Mouse (Mus musculus): Measurements from ENCODE around the gene Gng8. TPM values are rescaled to one million over a fixed set of nuclear protein-coding genes. Genes with fewer than 3 reads are reported as not detected.

Gene Gng8
- total and polyA plus RNA-seq, 3 experiments, result not detected

DNA sequence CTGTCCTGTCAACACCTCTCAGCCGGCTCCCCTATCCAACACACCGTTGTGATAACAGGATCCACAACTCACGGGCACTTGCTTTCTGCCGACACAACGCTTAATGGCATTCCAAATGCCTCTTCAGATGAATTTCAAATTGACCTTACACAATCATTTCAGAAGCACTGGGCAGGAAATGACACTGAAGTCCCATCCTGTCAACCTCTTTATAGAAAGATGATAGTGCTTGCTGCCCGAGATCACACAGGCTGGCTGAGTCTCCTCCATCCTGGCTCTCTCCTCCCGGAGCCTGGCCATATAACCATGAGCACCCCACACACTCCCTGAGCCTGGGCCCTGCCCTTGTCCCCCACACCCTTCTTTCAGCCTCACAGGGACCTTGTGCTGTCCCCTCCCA is 16.3 kb downstream of the Gng8 start:
- TF ChIP-seq TAL1 (conservative IDR thresholded peaks at IDR 0.05; ENCODE audit: low read depth, low read length), result no peak
- no peak for TF ChIP-seq CTCF (IDR thresholded peaks at IDR 0.05; ENCODE audit: low read depth, low read length)
- no peak for TF ChIP-seq GATA1 (IDR thresholded peaks at IDR 0.05; ENCODE audit: borderline replicate concordance, low read length)
- no peak for TF ChIP-seq POLR2AphosphoS5 (IDR thresholded peaks at IDR 0.05; ENCODE audit: insufficient replicate concordance, low read depth, low read length)
- TF ChIP-seq GATA2 (IDR thresholded peaks at IDR 0.05; ENCODE audit: borderline replicate concordance, low read depth, low read length), result no peak
- H3K27me3 ChIP-seq (ENCODE audit: insufficient read depth, low read length), result peaks cover 45% of the 10 kb centered on the region
- H3K4me1 ChIP-seq (ENCODE audit: insufficient read depth, low read depth, low read length), result peaks cover 46% of the 10 kb centered on the region
- H3K4me3 ChIP-seq (ENCODE audit: low read depth, low read length), result no peak overlapping the region
- H3K36me3 ChIP-seq (replicated peaks), result peaks cover under 1% of the 10 kb centered on the region
- ATAC-seq (ENCODE audit: extremely low read depth, insufficient number of reproducible peaks, low FRiP score, poor library complexity, severe bottlenecking) (no peak), DNase-seq (ENCODE audit: low spot score) (no peak)
- no peaks in the 10 kb centered on the region for H3K9me3 ChIP-seq (replicated peaks)

DNA sequence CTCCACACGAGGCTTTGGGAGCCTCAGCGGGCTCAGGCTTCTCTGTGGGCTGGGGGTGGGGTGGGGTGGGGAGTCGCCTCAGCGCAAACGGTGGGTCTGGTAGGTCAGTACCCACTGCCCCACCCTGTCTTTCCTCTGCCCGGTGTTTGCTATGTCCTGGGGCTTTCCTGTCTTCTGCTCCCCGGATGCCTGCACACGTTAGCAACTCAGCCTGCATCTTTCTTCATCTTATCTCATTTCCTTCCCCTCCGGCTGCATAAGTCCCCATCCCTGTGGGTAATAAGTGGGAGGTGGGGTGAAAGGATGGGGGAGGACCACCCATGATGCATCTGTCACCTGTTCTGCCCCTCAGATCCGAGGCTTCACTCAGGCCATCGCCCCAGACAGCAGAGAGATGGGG is 16.8 kb downstream of the Gng8 start:
- peaks cover 45% of the 10 kb centered on the region for H3K27me3 ChIP-seq (ENCODE audit: insufficient read depth, low read length)
- peaks cover 6% of the 10 kb centered on the region for H3K36me3 ChIP-seq (replicated peaks)
- no peaks in the 10 kb centered on the region for H3K9me3 ChIP-seq (replicated peaks)
- DNase-seq (ENCODE audit: low spot score), result no peak
- TF ChIP-seq POLR2AphosphoS5 (IDR thresholded peaks at IDR 0.05; ENCODE audit: insufficient replicate concordance, low read depth, low read length), result no peak
- TF ChIP-seq GATA2 (IDR thresholded peaks at IDR 0.05; ENCODE audit: borderline replicate concordance, low read depth, low read length), result no peak
- TF ChIP-seq TAL1 (conservative IDR thresholded peaks at IDR 0.05; ENCODE audit: low read depth, low read length), result no peak
- no peak for TF ChIP-seq CTCF (IDR thresholded peaks at IDR 0.05; ENCODE audit: low read depth, low read length)
- TF ChIP-seq GATA1 (IDR thresholded peaks at IDR 0.05; ENCODE audit: borderline replicate concordance, low read length), result no peak
- no peak overlapping the region for H3K4me3 ChIP-seq (ENCODE audit: low read depth, low read length)
- peaks cover 42% of the 10 kb centered on the region for H3K4me1 ChIP-seq (ENCODE audit: insufficient read depth, low read depth, low read length)
- ATAC-seq (ENCODE audit: extremely low read depth, insufficient number of reproducible peaks, low FRiP score, poor library complexity, severe bottlenecking), result no peak

DNA sequence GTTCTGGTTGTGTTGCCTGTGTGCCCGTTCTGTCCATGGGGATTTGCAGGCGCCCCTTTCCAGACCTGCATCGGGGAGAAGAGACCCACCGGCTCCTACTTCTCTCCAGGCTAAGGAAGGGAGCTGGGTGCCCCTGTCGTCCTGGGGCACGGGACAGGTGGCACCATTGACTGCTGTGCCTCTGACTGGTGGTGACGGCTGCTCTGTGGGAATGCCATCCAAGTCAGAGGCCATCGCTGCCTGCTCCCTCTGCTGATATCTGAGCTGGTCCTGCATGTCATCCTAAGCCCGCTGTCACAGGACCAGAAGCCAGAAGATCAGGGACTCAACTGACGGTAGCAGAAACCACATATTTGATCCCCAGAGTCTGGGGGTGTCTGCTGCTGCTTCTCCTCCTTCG is 17.3 kb downstream of the Gng8 start:
- Histone ChIP-seq H3K27me3 (ENCODE audit: insufficient read depth, low read length) (peaks cover 45% of the 10 kb centered on the region), H3K9me3 (replicated peaks) (no peaks in the 10 kb centered on the region), H3K4me3 (ENCODE audit: low read depth, low read length) (no peak overlapping the region), H3K4me1 (ENCODE audit: insufficient read depth, low read depth, low read length) (peaks cover 41% of the 10 kb centered on the region), H3K36me3 (replicated peaks) (peaks cover 11% of the 10 kb centered on the region)
- DNase-seq (ENCODE audit: low spot score) (no peak), ATAC-seq (ENCODE audit: extremely low read depth, insufficient number of reproducible peaks, low FRiP score, poor library complexity, severe bottlenecking) (no peak)
- TF ChIP-seq TAL1 (conservative IDR thresholded peaks at IDR 0.05; ENCODE audit: low read depth, low read length), result no peak

DNA sequence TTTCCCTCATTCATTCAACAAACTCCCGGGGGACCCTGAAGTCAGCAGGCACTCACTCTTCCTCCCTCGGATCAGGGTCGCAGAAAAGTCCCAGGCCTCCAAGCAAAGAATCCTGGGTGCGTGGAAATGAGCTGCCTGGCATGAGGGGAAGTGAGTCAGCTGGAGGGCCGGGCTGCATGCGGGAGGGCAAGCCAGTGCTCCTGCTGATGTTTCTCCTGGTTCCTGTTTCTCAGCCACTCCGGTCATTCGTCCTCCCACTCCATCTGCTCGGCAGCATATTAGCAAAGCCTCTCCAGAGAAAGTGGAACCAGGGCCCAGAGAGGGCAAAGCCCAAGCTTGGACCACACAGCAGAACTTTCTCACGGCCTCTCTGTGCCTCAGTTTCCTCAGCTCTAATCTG is 18.3 kb downstream of the Gng8 start:
- H3K9me3 ChIP-seq (replicated peaks), result no peaks in the 10 kb centered on the region
- DNase-seq (ENCODE audit: low spot score) (no peak), ATAC-seq (ENCODE audit: extremely low read depth, insufficient number of reproducible peaks, low FRiP score, poor library complexity, severe bottlenecking) (no peak)
- H3K4me1 ChIP-seq (ENCODE audit: insufficient read depth, low read depth, low read length), result peaks cover 42% of the 10 kb centered on the region
- peaks cover 45% of the 10 kb centered on the region for H3K27me3 ChIP-seq (ENCODE audit: insufficient read depth, low read length)
- TF ChIP-seq GATA1 (IDR thresholded peaks at IDR 0.05; ENCODE audit: borderline replicate concordance, low read length) (no peak), CTCF (IDR thresholded peaks at IDR 0.05; ENCODE audit: low read depth, low read length) (no peak), POLR2AphosphoS5 (IDR thresholded peaks at IDR 0.05; ENCODE audit: insufficient replicate concordance, low read depth, low read length) (no peak), GATA2 (IDR thresholded peaks at IDR 0.05; ENCODE audit: borderline replicate concordance, low read depth, low read length) (no peak), TAL1 (conservative IDR thresholded peaks at IDR 0.05; ENCODE audit: low read depth, low read length) (no peak)
- H3K36me3 ChIP-seq (replicated peaks), result peaks cover 21% of the 10 kb centered on the region
- no peak overlapping the region for H3K4me3 ChIP-seq (ENCODE audit: low read depth, low read length)

DNA sequence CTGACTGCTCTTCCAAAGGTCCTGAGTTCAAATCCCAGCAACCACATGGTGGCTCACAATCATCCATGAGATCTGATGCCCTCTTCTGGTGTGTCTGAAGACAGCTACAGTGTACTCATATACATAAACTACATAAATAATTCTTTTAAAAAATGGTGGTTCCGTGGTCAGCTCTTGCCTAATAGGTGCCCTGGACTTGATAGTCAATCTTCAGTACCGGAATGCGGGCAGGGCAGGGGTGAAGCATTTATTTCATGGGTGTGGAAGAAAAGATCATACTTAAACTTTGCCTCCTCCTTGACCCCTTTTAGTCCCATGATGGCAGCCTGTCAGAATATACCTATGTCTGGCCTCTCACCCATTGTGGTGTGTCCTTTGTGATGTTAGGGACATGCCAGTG is 20.3 kb downstream of the Gng8 start:
- Histone ChIP-seq H3K4me1 (ENCODE audit: insufficient read depth, low read depth, low read length) (peaks cover 35% of the 10 kb centered on the region), H3K9me3 (replicated peaks) (no peaks in the 10 kb centered on the region), H3K27me3 (ENCODE audit: insufficient read depth, low read length) (peaks cover 36% of the 10 kb centered on the region), H3K4me3 (ENCODE audit: low read depth, low read length) (no peak overlapping the region), H3K36me3 (replicated peaks) (peaks cover 41% of the 10 kb centered on the region)
- DNase-seq (ENCODE audit: low spot score) (no peak), ATAC-seq (ENCODE audit: extremely low read depth, insufficient number of reproducible peaks, low FRiP score, poor library complexity, severe bottlenecking) (no peak)
- TF ChIP-seq GATA1 (IDR thresholded peaks at IDR 0.05; ENCODE audit: borderline replicate concordance, low read length) (no peak), TAL1 (conservative IDR thresholded peaks at IDR 0.05; ENCODE audit: low read depth, low read length) (no peak), POLR2AphosphoS5 (IDR thresholded peaks at IDR 0.05; ENCODE audit: insufficient replicate concordance, low read depth, low read length) (no peak), GATA2 (IDR thresholded peaks at IDR 0.05; ENCODE audit: borderline replicate concordance, low read depth, low read length) (no peak), CTCF (IDR thresholded peaks at IDR 0.05; ENCODE audit: low read depth, low read length) (no peak)

DNA sequence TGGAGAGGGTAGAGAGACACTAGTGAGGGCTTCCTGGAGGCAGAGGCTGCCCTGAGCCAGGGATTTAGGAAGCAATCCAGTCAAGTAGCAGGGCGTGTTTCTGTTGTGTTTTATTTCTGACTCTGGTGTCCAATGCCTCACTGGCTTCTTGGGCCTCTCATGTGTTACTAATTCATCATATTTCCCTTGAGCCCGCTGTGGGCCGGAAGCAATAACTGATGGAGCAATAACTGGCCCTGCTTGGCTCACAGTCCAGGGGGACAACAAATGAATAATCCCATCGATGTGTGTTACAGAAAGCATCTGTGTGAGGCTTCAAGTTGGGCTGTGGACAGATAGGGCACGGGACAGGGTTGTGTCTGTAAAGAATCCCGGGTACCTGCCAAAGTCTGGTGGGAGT is 20.8 kb downstream of the Gng8 start:
- peaks cover 36% of the 10 kb centered on the region for H3K4me1 ChIP-seq (ENCODE audit: insufficient read depth, low read depth, low read length)
- ATAC-seq (ENCODE audit: extremely low read depth, insufficient number of reproducible peaks, low FRiP score, poor library complexity, severe bottlenecking) (no peak), DNase-seq (ENCODE audit: low spot score) (no peak)
- H3K36me3 ChIP-seq (replicated peaks), result peaks cover 46% of the 10 kb centered on the region
- TF ChIP-seq POLR2AphosphoS5 (IDR thresholded peaks at IDR 0.05; ENCODE audit: insufficient replicate concordance, low read depth, low read length) (no peak), GATA1 (IDR thresholded peaks at IDR 0.05; ENCODE audit: borderline replicate concordance, low read length) (no peak), TAL1 (conservative IDR thresholded peaks at IDR 0.05; ENCODE audit: low read depth, low read length) (no peak), CTCF (IDR thresholded peaks at IDR 0.05; ENCODE audit: low read depth, low read length) (no peak), GATA2 (IDR thresholded peaks at IDR 0.05; ENCODE audit: borderline replicate concordance, low read depth, low read length) (no peak)
- no peaks in the 10 kb centered on the region for H3K9me3 ChIP-seq (replicated peaks)
- no peak overlapping the region for H3K4me3 ChIP-seq (ENCODE audit: low read depth, low read length)
- H3K27me3 ChIP-seq (ENCODE audit: insufficient read depth, low read length), result peaks cover 32% of the 10 kb centered on the region

Measured in G1E (cell line).